Mouse (Mus musculus): ENCODE measurements around the gene Rnf126. TPM values are rescaled to one million over a fixed set of nuclear protein-coding genes. Genes with fewer than 3 reads are reported as not detected.

The Rnf126 gene
- total RNA-seq (2021), result 10 to 100 TPM; 95.4 to 97.1 TPM
- long read RNA-seq, experiment 1, transcript Rnf126-201 (9 exons, 1,639 nt), result major isoform, 126 of 169 reads
- long read RNA-seq, experiment 1, partial matches to known transcripts, result 6 of 169 reads
- long read RNA-seq, experiment 1, other reads (novel, unspliced or antisense), result 37 of 169 reads
- long read RNA-seq, experiment 2, transcript Rnf126-201 (9 exons, 1,639 nt), result major isoform, 105 of 148 reads
- long read RNA-seq, experiment 2, partial matches to known transcripts, result 8 of 148 reads
- long read RNA-seq, experiment 2, other reads (novel, unspliced or antisense), result 35 of 148 reads

GRCm38 (mm10) chr10:79766508-79767325 lies at the start of gene Rnf126:
Gene Rnf126, minus strand, starts transcription at chr10:79766952.
- DNase-seq (ENCODE audit: low spot score in 2 of 2), result peak; percentile 99
- intact Hi-C loops (cut with DNase I), result no loop called here

GRCm38 (mm10) chr10:79815671-79816494 lies 49.1 kb upstream of the Rnf126 start:
- intact Hi-C loops (cut with DNase I), result no loop called here
- no peak for DNase-seq (ENCODE audit: low spot score in 2 of 2)

- intact Hi-C loops (cut with DNase I), result loop anchor here (5.0 kb wide), 1 partner anchor 37 kb away; the partner anchor contains the start of gene Fstl3
- DNase-seq (ENCODE audit: low spot score in 2 of 2), result no peak
These were observed 47.6 kb upstream of the Rnf126 start for GRCm38 (mm10) chr10:79814271-79814842.

GRCm38 (mm10) chr10:79811736-79812637 lies 45.2 kb upstream of the Rnf126 start:
- intact Hi-C loops (cut with DNase I), result loop anchor here (1.0 to 5.0 kb wide), 2 partner anchors 19 to 35 kb away; partner anchors contain the start of genes Fstl3 and Palm
- peak; percentile 80 to 88 for DNase-seq (ENCODE audit: low spot score in 2 of 2)

- DNase-seq (ENCODE audit: low spot score in 2 of 2), result no peak
- intact Hi-C loops (cut with DNase I), result no loop called here
These were observed 42.0 kb upstream of the Rnf126 start for GRCm38 (mm10) chr10:79808728-79809127.

- no peak for DNase-seq (ENCODE audit: low spot score in 2 of 2)
- intact Hi-C loops (cut with DNase I), result no loop called here
These were observed 41.1 kb upstream of the Rnf126 start for GRCm38 (mm10) chr10:79807826-79808225.

- intact Hi-C loops (cut with DNase I), result no loop called here
- DNase-seq (ENCODE audit: low spot score in 2 of 2), result no peak
These were observed 40.2 kb upstream of the Rnf126 start for GRCm38 (mm10) chr10:79806972-79807371.

GRCm38 (mm10) chr10:79806331-79806730 lies 39.6 kb upstream of the Rnf126 start:
- intact Hi-C loops (cut with DNase I), result no loop called here

GRCm38 (mm10) chr10:79805636-79806035 lies 38.9 kb upstream of the Rnf126 start:
- DNase-seq (ENCODE audit: low spot score in 2 of 2), result no peak
- intact Hi-C loops (cut with DNase I), result no loop called here

More at GRCm38 (mm10) chr10:79806331-79806730, 39.6 kb upstream of the Rnf126 start:
- no peak for DNase-seq (ENCODE audit: low spot score in 2 of 2)

GRCm38 (mm10) chr10:79803716-79804323 lies 37.1 kb upstream of the Rnf126 start:
- intact Hi-C loops (cut with DNase I), result no loop called here
- peak; percentile 94 to 96 for DNase-seq (ENCODE audit: low spot score in 2 of 2)

- peak; percentile 53 to 68 for DNase-seq (ENCODE audit: low spot score in 2 of 2)
- intact Hi-C loops (cut with DNase I), result no loop called here
These were observed 35.7 kb upstream of the Rnf126 start for GRCm38 (mm10) chr10:79802331-79802971.

GRCm38 (mm10) chr10:79801837-79802236 lies 35.1 kb upstream of the Rnf126 start:
- DNase-seq (ENCODE audit: low spot score in 2 of 2), result no peak
- intact Hi-C loops (cut with DNase I), result no loop called here

- DNase-seq (ENCODE audit: low spot score in 2 of 2), result no peak
- intact Hi-C loops (cut with DNase I), result no loop called here
These were observed 33.8 kb upstream of the Rnf126 start for GRCm38 (mm10) chr10:79800508-79800907.

- intact Hi-C loops (cut with DNase I), result no loop called here
These were observed 31.7 kb upstream of the Rnf126 start for GRCm38 (mm10) chr10:79798289-79798928.

GRCm38 (mm10) chr10:79797326-79797725 lies 30.6 kb upstream of the Rnf126 start:
- intact Hi-C loops (cut with DNase I), result no loop called here
- DNase-seq (ENCODE audit: low spot score in 2 of 2), result no peak

More at GRCm38 (mm10) chr10:79798289-79798928, 31.7 kb upstream of the Rnf126 start:
- DNase-seq (ENCODE audit: low spot score in 2 of 2), result no peak

- no peak for DNase-seq (ENCODE audit: low spot score in 2 of 2)
- intact Hi-C loops (cut with DNase I), result no loop called here
These were observed 29.2 kb upstream of the Rnf126 start for GRCm38 (mm10) chr10:79795905-79796304.

GRCm38 (mm10) chr10:79794491-79794931 lies 27.8 kb upstream of the Rnf126 start:
- intact Hi-C loops (cut with DNase I), result no loop called here
- DNase-seq (ENCODE audit: low spot score in 2 of 2), result no peak
